Mouse (Mus musculus) limb, embryonic 13.5 days (tissue): ENCODE data around the gene 2310022A10Rik. TPM values are rescaled to one million over a fixed set of nuclear protein-coding genes. Genes with fewer than 3 reads are reported as not detected.

Experiments
- ATAC-seq: fragments of 200-750 bp; cut with Nextera tagmentation; 2 replicates; pipeline ENCODE4 v1.8.0; 2017; ENCODE audit warnings: low read depth, moderate number of reproducible peaks, moderate TSS enrichment; ENCODE audit not compliant: low FRiP score
- H3K27ac ChIP-seq: fragments of 300-500 bp; sonication (generic); 2 replicates; pipeline ENCODE4 v1.5.1; 2015; ENCODE audit warnings: inconsistent platforms, mild to moderate bottlenecking, moderate library complexity
- H3K27me3 ChIP-seq: fragments of 300-500 bp; sonication (generic); 2 replicates; pipeline ENCODE4 v1.6.1; 2015; ENCODE audit warnings: mild to moderate bottlenecking, inconsistent platforms
- H3K36me3 ChIP-seq: fragments of 300-500 bp; sonication (generic); 2 replicates; pipeline ENCODE4 v1.6.1; 2015; ENCODE audit warnings: inconsistent platforms, mild to moderate bottlenecking, moderate library complexity
- H3K4me1 ChIP-seq: fragments of 300-500 bp; sonication (generic); 2 replicates; pipeline ENCODE4 v1.6.1; 2015; ENCODE audit warnings: inconsistent platforms
- H3K4me2 ChIP-seq: fragments of 300-500 bp; sonication (generic); replicated peaks from 2 replicates; pipeline ENCODE4 v1.6.1; 2015; ENCODE audit warnings: inconsistent platforms, mild to moderate bottlenecking, moderate library complexity
- H3K4me3 ChIP-seq: fragments of 300-500 bp; sonication (generic); 2 replicates; pipeline ENCODE4 v1.5.1; 2015; ENCODE audit warnings: moderate library complexity, mild to moderate bottlenecking, inconsistent platforms
- H3K9ac ChIP-seq: fragments of 300-500 bp; sonication (generic); 2 replicates; pipeline ENCODE4 v1.6.1; 2015; ENCODE audit warnings: mild to moderate bottlenecking, inconsistent platforms
- H3K9me3 ChIP-seq: fragments of 300-500 bp; sonication (generic); 2 replicates; pipeline ENCODE4 v1.6.1; 2016; ENCODE audit warnings: inconsistent platforms
- WGBS: fragments of 180-500 bp; shearing (Covaris S2); methylation state at CpG from one replicate; pipeline ENCODE4 v1.1.7; 2015; 5-methylcytosine and 5-hydroxymethylcytosine counted together
- polyA plus RNA-seq: library from polyadenylated mRNA; unstranded; fragments of >200 nt; fragmentation: Nextera tagmentation; extraction: Ambion mirVana; gene quantifications from 2 replicates; pipeline ENCODE4 v1.2.1, GENCODE M21; 2015

The 2310022A10Rik gene
- polyA plus RNA-seq, 1 experiment from 2014 or later: 37.0 TPM

DNA sequence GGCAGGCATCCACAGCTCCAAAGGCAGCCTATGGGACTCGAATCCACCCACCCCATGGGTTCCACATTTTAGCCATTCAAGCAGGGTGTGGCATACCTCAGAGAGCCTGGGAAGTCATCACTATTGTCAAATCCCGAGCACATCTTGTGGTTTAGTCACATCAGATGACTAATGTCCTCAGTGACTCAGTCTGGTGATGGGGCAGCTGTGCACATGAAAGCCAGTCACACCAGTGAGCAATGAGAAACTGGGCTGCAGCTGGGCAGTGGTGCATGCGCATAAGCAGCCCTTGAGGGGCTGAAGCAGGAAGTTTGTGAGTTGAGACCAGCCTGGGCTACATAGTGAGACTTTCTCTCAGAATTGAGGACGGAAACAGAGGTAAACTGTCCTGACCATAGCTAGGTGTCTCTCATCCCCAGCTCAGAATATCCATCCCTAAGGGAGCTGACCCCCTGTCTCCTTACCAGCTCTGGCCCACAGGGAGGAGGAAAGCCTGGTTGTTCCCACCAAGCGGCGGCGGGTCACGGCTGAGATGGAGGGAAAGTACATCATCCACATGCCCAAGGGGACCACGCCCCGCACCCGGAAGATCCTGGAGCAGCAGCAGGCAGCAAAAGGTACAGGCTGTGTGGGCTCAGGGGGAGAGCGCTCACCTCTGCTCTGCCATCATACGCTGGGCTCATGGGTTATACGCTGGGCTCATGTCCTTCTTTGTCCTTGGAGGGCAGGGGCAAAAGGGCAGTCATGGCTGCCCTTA is 21.3 kb downstream of the 2310022A10Rik start:
- H3K9ac ChIP-seq: no peak overlapping the region
- H3K36me3 ChIP-seq: peaks cover 90% of the 10 kb centered on the region
- WGBS: 92% methylated on average over 14 of the region's 14 CpGs
- ATAC-seq: no peak
- H3K4me2 ChIP-seq: no peak overlapping the region
- H3K27me3 ChIP-seq: no peaks in the 10 kb centered on the region
- H3K4me3 ChIP-seq: no peak overlapping the region
- no peak overlapping the region for H3K27ac ChIP-seq
- H3K9me3 ChIP-seq: no peaks in the 10 kb centered on the region
- H3K4me1 ChIP-seq: no peaks in the 10 kb centered on the region

GRCm38 (mm10) chr7:27576914-27577313 is 23.9 kb downstream of the 2310022A10Rik start:
- Histone ChIP-seq H3K9me3 (no peaks in the 10 kb centered on the region), H3K4me1 (no peaks in the 10 kb centered on the region), H3K27me3 (no peaks in the 10 kb centered on the region), H3K27ac (no peak overlapping the region), H3K4me3 (no peak overlapping the region), H3K9ac (no peak overlapping the region), H3K36me3 (peaks cover 93% of the 10 kb centered on the region), H3K4me2 (no peak overlapping the region)
- no peak for ATAC-seq
- WGBS: 69% methylated on average over 6 of the region's 6 CpGs

DNA sequence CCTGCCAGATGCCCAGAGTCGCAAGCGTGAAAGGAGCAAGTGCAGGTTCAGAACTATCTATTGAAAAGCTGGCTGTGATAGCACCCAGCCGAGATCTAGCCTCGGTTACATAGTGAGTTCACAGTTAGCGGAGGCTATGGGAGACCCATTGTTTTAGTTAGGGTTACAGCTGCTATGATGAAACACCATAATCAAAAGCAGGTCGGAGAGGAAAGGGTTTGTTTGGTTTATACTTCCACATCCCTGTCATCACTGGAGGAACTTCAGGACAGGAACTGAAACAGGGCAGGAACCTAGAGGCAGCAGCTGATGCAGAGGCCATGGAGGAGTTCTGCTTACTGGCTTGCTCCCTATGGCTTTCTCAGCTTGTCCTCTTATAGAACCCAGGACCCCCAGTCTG is 24.6 kb downstream of the 2310022A10Rik start:
- no peaks in the 10 kb centered on the region for H3K27me3 ChIP-seq
- H3K4me3 ChIP-seq: no peak overlapping the region
- ATAC-seq: no peak
- WGBS: 94% methylated on average over 6 of the region's 6 CpGs
- H3K36me3 ChIP-seq: peaks cover 93% of the 10 kb centered on the region
- H3K9me3 ChIP-seq: no peaks in the 10 kb centered on the region
- H3K4me1 ChIP-seq: no peaks in the 10 kb centered on the region
- no peak overlapping the region for H3K4me2 ChIP-seq
- no peak overlapping the region for H3K9ac ChIP-seq
- H3K27ac ChIP-seq: no peak overlapping the region

DNA sequence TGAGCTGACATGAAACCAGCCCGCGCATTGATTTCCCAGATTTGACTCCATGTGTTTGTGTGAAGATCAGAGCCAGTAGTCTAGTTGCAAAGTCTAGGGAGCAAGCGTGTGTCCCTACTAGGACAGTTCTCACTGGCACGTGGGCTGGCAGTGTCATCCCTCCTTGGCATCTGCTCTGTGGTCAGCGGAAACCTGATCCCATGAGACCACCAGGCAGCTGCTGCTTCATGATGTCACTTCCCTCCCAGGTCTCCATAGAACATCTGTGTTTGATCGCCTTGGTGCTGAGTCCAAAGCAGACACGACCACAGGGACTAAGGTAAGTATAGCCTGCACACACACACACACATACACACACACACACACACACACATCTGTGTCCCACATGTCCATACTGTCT is 25.4 kb downstream of the 2310022A10Rik start:
- 52% methylated on average over 7 of the region's 7 CpGs for WGBS
- H3K36me3 ChIP-seq: peaks cover 96% of the 10 kb centered on the region
- H3K27me3 ChIP-seq: no peaks in the 10 kb centered on the region
- no peak overlapping the region for H3K4me2 ChIP-seq
- H3K9ac ChIP-seq: no peak overlapping the region
- H3K27ac ChIP-seq: no peak overlapping the region
- no peak for ATAC-seq
- H3K4me1 ChIP-seq: no peaks in the 10 kb centered on the region
- no peak overlapping the region for H3K4me3 ChIP-seq
- H3K9me3 ChIP-seq: no peaks in the 10 kb centered on the region

- Histone ChIP-seq H3K4me1 (no peaks in the 10 kb centered on the region), H3K27ac (no peak overlapping the region), H3K4me2 (no peak overlapping the region), H3K27me3 (no peaks in the 10 kb centered on the region), H3K4me3 (no peak overlapping the region), H3K9me3 (no peaks in the 10 kb centered on the region), H3K36me3 (peaks cover 89% of the 10 kb centered on the region), H3K9ac (peak overlapping the region; percentile 13; the same call in 1 of the 2 replicates)
- ATAC-seq: no peak
- WGBS: 90% methylated on average over 14 of the region's 14 CpGs
Observed at GRCm38 (mm10) chr7:27580380-27581174, 27.5 kb downstream of the 2310022A10Rik start.

- ATAC-seq: no peak
Observed at GRCm38 (mm10) chr7:27586861-27587260, 33.8 kb downstream of the 2310022A10Rik start.

DNA sequence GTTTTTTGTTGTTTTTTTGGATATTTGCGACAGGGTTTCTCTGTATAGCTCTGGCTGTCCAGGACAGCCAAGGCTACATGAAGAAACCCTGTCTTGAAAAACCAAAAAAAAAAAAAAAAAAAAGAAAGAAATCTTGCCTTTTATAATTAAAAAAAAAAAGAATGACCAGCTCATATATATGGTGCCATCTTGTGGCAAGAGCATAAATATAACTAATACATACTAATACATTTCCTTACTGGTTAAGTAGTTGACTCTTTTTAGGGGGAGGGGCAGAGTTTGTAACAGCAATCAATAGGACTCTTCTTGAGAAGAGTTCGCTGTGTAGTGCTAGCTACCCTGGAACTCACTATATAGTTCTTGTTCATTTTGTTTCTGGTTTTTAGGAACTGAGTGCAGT is 34.7 kb downstream of the 2310022A10Rik start:
- Histone ChIP-seq H3K9ac (no peak overlapping the region), H3K27ac (no peak overlapping the region), H3K36me3 (peaks cover 20% of the 10 kb centered on the region), H3K4me3 (no peak overlapping the region), H3K9me3 (no peaks in the 10 kb centered on the region), H3K4me1 (peaks cover 2% of the 10 kb centered on the region), H3K27me3 (no peaks in the 10 kb centered on the region), H3K4me2 (no peak overlapping the region)
- WGBS: 92% methylated on average over 2 of the region's 2 CpGs
- ATAC-seq: no peak

More at GRCm38 (mm10) chr7:27586861-27587260, 33.8 kb downstream of the 2310022A10Rik start:
- no peak overlapping the region for H3K27ac ChIP-seq
- H3K27me3 ChIP-seq: no peaks in the 10 kb centered on the region
- no peaks in the 10 kb centered on the region for H3K4me1 ChIP-seq
- H3K9me3 ChIP-seq: no peaks in the 10 kb centered on the region
- H3K4me2 ChIP-seq: no peak overlapping the region
- no peak overlapping the region for H3K9ac ChIP-seq
- H3K4me3 ChIP-seq: no peak overlapping the region
- 58% methylated on average over 2 of the region's 2 CpGs for WGBS
- peaks cover 29% of the 10 kb centered on the region for H3K36me3 ChIP-seq

DNA sequence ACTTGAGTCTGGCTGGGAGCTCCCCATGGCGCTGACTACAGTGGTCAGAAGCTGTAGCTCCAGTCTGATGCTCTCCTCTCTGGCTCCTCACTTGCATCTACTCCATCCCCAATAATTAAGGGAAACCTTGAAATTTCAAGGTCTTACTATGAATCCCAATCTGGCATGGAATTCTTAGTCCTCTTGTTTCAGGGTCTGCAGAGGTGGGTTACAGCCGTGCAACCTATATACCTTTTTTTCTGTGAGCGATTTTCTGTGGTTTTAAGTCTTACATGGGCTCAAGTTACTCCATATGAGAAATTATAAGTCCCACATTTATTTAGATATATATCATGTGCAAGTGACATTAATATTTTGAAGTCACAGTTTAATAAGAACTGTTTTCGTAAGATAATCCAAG is 37.1 kb downstream of the 2310022A10Rik start:
- Histone ChIP-seq H3K27ac (no peak overlapping the region), H3K4me2 (no peak overlapping the region), H3K9ac (no peak overlapping the region), H3K27me3 (no peaks in the 10 kb centered on the region), H3K36me3 (peaks cover 12% of the 10 kb centered on the region), H3K9me3 (no peaks in the 10 kb centered on the region), H3K4me3 (no peak overlapping the region), H3K4me1 (peaks cover 14% of the 10 kb centered on the region)
- ATAC-seq: no peak
- 88% methylated on average over 4 of the region's 4 CpGs for WGBS

- H3K36me3 ChIP-seq: peaks cover 11% of the 10 kb centered on the region
- ATAC-seq: no peak
- H3K9ac ChIP-seq: peak overlapping the region; percentile 62
- peak overlapping the region; percentile 73 for H3K4me3 ChIP-seq
- H3K9me3 ChIP-seq: no peaks in the 10 kb centered on the region
- H3K27ac ChIP-seq: peak overlapping the region; percentile 98; the same call in 1 of the 2 replicates
- no peaks in the 10 kb centered on the region for H3K27me3 ChIP-seq
- peak overlapping the region; percentile 80 for H3K4me2 ChIP-seq
- H3K4me1 ChIP-seq: peaks cover 14% of the 10 kb centered on the region
- 60% methylated on average over 4 of the region's 4 CpGs for WGBS
Observed at GRCm38 (mm10) chr7:27590566-27591213, 37.7 kb downstream of the 2310022A10Rik start.

DNA sequence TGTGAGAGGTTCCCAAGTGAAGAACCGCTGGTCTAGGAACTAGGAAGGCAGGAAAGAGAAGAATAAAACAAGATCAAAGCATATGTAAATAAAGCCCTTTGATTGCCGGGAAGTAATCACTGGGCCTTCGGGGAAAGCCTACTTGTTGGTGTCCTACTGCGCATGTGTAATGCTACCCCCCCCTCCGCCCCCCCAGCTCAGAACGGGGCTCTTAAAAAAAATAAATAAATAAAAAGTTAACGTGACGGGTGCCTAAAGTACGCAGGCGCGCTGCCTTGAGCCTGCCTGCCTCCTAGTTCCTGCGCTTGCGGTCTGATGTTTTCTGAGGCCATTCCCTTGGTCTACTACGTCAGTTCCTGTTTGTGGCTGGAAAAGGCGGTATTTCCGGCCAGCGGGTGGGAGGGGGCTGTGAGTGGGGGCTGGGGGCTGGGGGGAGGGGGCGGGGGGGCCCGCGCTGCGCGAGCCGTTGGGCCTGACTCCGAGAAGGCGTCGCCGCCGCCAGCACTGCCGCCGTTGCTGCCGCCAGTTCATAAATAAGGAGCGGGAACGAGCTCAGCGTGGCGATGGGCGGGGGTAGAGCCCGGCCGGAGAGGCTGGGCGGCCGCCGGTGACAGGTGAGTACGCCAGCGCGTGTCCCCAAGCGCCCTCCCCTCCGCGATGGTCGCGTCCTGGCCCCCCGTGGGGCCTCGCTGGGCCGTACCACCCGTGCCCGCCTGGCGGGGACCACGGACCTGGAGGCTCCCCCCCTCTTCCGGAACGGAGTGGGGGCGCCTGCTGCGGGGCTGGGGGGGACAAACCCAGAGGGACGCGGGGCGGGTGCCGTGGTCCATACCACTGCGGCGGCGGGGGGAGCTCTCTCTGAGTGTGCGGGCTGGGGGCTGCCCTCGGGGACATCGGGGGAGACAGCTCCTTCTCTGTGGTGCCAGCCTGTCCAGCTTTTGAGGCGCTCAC is 38.5 kb downstream of the 2310022A10Rik start, which contains the start of gene Akt2:
Gene Akt2 (plus strand): TSS at position 287 of the 951 bp plus-strand sequence.
- H3K9ac ChIP-seq: peak within 1 kb of the TSS; percentile 89
- WGBS: under 1% methylated on average over 51 of the region's 71 CpGs
- H3K27ac ChIP-seq: peak within 1 kb of the TSS; percentile 98
- no peaks in the 10 kb centered on the region for H3K9me3 ChIP-seq
- peak within 1 kb of the TSS; percentile 80 for H3K4me2 ChIP-seq
- no peaks in the 10 kb centered on the region for H3K27me3 ChIP-seq
- peak within 1 kb of the TSS; percentile 73 for H3K4me3 ChIP-seq
- H3K4me1 ChIP-seq: peaks cover 22% of the 10 kb centered on the region
- ATAC-seq: peak; percentile 94
- H3K36me3 ChIP-seq: peaks cover 15% of the 10 kb centered on the region

DNA sequence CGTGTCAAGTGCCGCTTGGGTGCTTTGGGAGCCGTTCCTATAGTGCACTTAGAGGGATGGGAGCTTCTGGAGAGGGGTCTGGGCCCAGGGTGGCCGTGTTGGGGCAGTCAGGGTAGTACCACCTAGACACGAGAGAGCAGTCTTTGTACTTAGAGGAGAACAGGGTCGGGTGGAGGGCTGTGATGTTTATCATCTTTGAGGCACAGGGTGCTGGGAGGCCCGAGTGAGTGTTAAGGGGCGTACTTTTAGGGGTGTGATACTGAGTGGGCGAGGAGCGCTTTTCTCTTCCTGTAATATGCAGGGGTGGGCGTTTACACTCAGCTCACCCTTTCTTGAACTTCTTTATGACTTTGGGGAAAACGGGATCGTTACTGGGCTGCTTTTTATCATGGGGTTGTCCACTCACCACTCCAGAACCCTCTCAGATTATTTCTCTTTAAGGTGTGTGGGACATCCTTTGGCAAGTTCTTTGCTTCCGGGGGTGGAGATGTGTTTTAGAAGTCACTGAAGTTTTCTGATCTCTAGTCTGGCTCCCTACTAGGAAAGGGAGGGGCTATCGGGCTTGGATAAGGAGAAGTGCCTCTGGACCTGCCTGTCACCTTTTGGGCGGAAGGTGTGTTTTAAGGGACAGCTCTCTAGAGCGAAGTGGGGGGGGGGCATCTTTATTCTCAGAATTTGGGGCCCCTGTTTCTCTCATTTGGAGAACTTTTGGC is 39.3 kb downstream of the 2310022A10Rik start:
- Histone ChIP-seq H3K27me3 (no peaks in the 10 kb centered on the region), H3K27ac (peak overlapping the region; percentile 98), H3K9ac (peak overlapping the region; percentile 89), H3K4me2 (peak overlapping the region; percentile 80), H3K4me1 (peaks cover 31% of the 10 kb centered on the region), H3K36me3 (peaks cover 15% of the 10 kb centered on the region), H3K4me3 (peak overlapping the region; percentile 73), H3K9me3 (no peaks in the 10 kb centered on the region)
- peak; percentile 64 for ATAC-seq
- 2% methylated on average over 17 of the region's 17 CpGs for WGBS
